Mouse (Mus musculus) urinary bladder, adult 2 months (tissue): ENCODE results near the gene Zmpste24. TPM values are rescaled to one million over a fixed set of nuclear protein-coding genes. Genes with fewer than 3 reads are reported as not detected.
"Not testable (repeated sequence)": the region's sequence is repeated elsewhere in the genome, so short reads cannot be mapped to it uniquely, and the experiment has no call there.

Experiments
- DNase-seq: peaks from one replicate; pipeline ENCODE4 v3.0.0; 2022; ENCODE audit warnings: low spot score
- polyA plus RNA-seq: library from polyadenylated mRNA; depleted of rRNA; stranded (reverse); fragments of >200 nt; gene quantifications from 2 replicates; pipeline ENCODE4 v1.2.3, GENCODE M21; 2012; rRNA removed

Zmpste24 gene
- polyA plus RNA-seq = 26.4 and 31.9 TPM in 2 replicates

DNA sequence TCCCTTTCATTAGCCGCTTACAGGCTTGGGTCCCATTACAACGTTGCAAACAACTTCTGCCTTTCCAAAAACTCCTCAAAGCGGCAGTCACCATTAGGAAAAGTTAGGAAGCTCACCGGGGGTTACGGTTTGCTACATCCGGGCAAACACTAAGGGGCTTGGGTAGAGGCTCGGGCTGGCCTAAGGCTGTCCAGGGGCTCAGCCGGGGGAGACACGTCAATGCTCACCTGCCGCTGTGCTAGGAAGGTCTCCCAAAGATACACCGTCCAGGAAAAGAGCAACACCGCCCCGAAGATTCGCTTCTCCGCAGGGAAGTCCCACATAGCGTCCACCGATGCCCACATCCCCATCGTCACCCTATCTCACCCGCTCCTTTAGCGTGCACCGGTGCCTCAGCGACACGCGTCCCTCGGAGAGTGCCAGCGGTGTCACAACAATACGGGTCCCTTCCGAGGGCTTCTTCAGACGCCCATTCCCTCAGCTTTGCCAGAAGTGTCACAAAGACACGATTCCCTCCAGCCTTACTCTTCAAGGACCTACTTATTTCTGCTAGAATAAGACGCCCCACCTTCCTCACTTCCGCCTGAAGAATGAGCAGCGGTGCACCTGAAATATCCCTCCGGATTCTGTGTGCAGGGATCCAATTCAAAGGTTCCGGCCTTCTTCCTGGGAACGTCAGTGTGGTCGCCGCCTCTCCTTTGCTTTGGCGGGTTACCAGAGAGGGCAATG lies at the start of gene Zmpste24:
TSS of gene Zmpste24 (minus strand) at position 592 of the 729 bp plus-strand sequence.
- DNase-seq = peak; percentile 54

DNA sequence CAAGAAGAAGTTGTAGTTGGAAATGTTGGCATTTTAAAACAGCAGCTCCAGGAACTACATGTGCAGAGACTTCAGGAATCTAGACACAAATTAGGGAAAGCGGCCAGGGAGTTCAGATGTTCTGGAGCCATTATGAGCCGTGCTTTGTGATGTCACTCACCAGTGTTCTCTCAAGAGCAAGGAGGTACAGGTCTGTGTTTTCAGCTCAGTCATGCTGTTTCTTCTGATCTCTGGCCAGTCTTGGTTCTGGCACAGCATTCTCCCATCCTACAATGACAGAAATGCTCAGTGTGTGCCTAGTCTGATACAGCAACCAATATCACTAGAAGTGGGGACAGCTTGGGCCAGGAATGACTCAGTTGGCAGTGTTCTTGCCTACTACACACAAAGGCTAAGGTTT lies 11.1 kb upstream of the Zmpste24 start, which contains the start of gene Tmco2:
TSS of gene Tmco2 (minus strand) at position 101 of the 400 bp plus-strand sequence.
- DNase-seq = no peak

DNA sequence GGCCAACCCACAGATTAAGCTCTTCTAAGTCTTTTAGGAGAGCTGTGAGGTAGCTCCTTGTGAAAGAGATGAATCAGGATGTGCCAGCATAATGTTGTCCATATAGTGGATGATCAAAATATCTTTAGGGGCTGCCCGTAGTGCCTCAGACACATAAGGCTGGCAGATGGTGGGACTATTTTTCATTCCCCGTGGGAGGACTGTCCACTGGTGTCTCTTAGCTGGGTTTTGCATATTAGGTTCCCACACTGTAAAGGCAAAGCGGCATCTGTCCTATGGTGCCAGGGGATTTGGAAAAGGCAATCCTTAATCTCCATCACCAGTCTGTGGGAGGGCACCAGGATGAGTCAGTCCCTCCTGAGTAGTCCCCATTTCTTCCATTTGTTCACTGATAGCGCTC lies 5.3 kb upstream of the Zmpste24 start:
- DNase-seq = no peak

DNA sequence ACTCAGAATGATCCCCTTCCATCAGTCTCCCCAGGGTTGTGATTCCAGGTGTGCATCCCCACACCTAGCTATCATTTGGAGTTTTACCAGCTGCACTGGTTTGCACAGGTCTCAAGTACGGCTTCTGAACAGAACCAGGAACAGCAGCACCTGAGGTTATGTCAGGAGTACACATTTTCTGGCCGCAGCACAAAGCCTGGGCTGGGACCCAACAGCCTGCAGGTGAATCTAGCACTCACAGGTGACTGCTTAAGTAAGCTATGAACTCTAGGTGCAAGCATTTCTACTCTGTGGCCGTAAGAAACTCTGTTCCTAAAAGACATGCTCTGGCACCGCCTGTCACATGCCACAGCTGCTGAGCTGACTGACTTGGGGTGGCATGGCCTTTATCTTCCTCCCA lies 7.8 kb downstream of the Zmpste24 start:
- DNase-seq = no peak

DNA sequence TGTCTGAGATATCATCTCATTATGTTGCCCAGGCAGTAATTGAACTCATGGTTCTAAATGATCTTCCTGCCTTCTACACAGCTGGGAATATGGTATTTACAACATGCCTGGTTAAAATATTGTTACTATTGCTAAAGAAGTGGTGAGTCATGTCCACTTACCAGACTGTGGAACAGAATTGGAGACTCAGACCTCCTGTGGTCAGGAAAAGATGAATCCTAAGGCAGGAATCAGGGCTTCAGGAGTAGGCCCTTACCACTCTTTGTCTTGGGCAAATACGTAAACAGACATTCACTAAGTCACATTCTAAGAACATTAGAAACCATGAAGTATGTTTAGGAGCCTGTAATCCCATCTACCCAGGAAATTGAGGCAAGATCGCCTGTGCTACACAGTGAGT lies 9.3 kb downstream of the Zmpste24 start:
- no peak for DNase-seq

DNA sequence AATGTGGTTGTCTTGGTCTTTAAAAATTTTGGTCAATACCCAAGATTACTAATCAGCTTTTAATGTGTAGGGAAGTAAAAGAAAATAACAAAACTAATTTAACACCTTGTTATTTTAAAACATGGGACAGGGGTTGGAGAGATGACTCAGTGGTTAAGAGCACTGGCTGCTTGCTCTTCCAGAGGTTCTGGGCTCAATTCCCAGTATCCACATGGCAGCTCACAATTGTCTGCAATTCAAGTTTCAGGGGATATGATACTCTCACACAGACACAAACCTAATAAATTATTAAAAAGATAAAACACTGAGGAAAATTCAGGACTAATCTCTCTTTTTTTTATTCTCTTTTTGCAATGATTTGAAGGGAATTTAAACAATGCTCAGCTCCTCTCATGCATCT lies 13.5 kb downstream of the Zmpste24 start:
- no peak for DNase-seq

DNA sequence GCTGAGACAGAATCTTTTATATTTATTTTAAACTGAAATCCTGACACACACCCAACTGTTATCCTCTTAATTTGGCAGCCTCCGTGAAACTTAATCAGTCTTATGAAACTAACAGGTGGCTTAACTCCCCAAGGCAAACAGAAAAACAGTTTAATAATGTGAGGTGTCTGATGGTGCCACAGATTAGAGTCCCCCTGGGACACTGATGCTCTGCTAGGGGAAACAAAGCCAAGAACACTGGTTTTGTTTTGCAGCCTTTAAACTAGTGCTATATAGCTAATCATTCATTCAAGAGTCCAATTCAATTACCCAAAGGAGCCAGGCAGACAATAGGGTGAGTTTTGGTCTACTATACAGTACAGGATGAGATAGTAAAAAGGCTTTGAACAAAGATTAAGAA lies 17.6 kb downstream of the Zmpste24 start:
- no peak for DNase-seq

DNA sequence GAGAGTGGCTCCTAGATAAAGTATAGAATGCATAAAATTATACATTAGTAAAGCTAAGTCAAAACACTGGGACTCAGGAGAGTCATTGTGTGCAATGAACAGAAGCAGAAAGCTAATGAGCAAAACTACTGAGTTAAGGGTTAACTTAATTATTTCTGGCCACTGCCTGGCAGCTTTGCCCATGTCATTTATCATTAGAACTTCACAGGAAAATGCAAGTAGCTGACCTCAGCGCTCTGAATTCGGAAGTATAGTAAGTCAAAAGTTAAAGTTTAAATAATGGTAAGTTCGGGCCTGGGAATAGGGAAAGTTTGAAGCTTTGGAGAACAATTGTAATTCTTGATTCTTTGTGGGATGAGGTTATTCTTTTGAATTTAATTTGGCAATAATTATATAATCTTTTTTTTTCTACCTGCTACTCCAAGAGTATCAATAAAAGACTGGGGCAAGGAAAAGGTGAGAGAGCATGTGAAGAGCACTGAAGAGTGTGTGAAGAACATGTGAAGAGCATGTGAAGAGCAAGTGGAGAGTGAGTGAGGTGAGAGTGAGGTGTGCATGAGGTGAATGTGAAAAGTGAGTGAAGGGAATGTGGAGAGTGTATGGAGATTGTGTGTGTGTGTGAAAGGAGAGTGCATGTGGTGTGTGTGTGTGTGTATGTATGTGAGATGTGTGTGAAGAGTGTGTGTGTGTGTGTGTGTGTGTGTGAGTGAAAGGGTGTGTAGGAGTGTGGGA lies 20.0 kb downstream of the Zmpste24 start:
- DNase-seq = no peak

DNA sequence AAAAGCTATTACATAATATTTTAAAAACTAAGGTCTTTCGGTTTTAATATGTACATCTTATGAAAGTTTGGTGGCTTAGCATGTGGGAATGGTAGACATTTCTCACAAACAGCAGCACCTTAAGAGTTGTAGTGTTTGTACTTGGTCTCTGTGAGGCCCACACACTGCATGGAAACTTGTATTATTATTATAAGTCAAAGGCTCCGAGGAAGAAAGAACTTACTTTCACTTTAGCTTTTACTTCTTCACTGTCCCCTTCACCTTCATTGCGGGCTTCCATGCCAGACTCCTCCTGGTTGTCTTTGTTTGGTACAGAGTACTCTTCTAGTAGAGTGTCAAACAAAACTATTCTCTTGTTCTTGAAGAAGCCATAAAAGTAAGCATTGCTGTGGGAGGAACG lies 23.8 kb downstream of the Zmpste24 start:
- no peak for DNase-seq

DNA sequence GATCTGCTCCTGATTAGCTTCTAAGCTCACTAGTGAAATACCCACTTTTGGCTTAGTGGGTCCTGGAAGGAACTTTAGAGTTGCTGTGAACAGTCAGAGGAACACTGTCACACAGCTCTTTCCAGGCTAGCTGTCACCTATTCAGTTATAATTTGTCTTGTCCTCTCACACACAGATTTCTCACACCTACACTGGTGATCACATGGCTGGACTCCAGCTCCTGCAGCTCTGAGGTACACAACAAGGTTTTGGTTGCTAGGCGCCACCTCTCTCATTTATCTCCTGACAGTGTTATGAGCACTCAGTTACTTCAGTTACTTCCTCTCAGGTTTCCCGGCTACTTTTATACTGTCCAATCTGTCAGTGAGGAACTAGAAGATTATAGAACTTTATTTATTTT lies 32.7 kb downstream of the Zmpste24 start:
- DNase-seq = no peak

DNA sequence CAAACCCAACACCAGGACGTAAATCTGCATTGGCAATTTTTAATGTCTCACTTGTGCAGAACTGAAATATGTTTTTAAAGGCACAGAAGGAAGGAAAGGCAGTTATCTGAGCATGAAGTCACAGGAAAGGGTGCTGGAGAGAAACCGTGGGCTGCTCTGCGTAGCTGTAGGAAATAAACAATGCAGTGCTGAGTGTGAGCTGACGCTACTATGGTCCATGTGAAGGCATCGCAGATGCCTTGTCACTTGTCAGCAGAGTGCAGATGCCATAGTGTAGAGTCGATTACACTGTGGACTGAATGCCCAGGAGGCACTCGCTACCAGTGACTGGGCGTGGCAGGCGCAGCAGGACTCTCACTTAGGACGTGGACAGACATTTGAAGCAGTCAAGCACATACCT lies 38.8 kb downstream of the Zmpste24 start:
- DNase-seq = not testable (repeated sequence)

DNA sequence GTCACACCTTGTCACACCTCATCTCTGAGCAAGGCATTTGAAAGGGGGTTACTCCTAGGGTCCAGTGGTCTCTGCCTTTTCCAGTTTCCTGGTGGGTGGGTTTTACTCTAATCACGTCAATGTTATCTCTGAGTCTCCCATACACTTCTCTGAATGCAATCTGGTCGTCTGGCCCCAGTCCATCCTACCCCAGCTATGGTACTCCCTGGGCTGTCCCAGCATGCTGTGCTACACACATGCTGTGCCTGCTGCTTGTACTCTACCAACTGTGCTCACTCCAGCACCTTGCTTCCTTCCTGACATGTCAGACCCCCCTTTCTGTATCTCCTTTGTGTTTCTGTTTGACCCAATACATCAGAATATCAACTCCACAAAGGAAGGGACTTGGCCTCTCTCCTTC lies 41.0 kb downstream of the Zmpste24 start:
- DNase-seq = no peak

DNA sequence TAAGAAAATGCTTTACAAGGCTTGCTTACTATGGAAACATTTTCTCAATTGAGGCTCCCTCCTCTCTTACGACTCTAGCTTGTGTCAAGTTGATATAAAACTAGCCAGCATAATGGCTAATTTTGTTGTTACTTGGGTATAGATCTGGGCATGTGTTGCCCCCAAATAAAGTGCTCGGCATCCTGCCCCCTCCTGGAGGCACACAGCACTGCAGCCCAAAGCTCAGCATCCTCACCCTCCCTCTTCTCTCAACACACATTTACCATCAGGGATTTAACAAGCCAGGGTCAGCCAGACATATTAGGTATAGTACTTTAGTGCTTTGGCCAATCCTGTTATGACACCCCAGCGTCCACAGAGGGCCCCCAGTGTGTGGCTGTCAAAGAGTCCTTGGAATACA lies 41.7 kb downstream of the Zmpste24 start:
- DNase-seq = no peak

DNA sequence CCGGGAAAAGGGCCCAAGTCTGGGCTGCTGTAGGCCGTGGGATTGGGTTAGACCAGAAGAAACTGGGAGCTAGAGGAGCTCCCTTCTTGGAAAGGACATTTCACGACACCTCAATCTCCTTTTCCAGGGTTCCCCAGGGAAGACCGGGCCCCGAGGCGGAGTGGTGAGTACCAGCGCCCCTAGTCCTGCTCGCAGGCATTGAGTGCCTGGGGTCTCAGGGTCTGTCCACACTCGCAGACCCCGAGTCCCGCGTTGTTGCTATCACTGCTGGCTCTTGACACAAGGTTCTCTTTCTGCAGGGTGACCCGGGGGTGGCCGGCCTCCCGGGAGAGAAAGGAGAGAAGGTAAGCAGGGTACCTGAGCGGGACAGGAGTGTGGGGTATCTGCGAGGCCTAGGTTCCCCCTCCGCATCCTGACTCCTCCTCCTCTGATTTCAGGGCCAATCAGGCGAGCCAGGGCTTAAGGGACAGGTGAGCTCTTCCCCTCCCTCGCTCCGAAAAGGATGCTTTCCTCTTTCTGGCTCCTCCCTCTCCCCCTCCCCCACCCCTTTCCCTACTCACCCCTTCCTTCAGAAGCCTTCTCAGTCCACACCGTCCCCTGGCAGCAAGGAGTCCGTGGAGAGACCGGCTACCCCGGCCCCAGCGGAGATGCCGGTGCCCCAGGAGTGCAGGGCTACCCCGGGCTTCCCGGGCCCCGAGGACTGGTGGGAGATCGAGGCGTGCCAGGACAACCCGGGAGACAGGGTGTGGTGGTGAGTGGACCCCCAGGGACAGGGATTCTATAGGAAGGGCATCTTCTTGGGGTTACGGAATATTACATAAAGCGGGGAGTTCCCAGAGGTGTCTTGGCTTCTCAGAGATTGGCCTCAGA lies 45.4 kb downstream of the Zmpste24 start:
- DNase-seq = no peak

DNA sequence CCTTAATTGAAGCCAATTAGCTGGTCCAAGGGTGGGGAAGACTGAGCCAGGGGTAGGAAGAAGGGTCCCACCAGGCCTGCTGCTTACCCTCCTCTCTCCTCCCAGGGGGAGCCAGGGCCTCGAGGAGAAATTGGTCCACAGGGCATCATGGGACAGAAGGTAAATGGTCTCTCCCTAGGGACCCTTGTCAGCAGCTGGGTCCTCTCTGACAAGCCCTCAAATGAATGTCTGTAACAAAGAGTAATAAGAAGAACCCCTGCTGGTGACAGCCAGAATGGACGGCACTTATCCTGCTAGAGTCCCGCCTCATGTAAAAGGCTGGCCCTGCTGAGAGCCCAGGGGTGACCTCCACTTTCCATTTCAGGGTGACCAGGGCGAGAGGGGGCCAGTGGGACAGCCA lies 46.2 kb downstream of the Zmpste24 start:
- DNase-seq = no peak

DNA sequence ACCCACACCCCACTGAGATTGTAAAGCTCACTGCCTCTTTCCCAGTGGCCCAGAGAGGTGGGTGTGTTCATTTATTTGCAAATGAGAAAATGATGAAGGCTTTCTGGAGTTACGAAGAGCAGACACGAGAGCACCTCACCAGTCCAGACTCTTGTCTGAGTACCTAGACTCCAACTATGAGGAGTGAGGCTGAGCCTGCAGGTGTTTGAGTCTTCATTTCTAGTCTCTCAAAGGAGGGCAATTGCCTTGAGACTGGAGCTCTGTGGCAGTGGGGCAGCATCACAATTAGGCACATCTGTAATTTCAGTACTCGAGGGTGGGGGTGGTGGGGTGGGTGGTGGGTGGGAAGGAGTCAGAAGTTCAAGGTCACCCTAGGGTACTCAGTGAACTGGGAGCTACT lies 55.1 kb downstream of the Zmpste24 start:
- DNase-seq = no peak

DNA sequence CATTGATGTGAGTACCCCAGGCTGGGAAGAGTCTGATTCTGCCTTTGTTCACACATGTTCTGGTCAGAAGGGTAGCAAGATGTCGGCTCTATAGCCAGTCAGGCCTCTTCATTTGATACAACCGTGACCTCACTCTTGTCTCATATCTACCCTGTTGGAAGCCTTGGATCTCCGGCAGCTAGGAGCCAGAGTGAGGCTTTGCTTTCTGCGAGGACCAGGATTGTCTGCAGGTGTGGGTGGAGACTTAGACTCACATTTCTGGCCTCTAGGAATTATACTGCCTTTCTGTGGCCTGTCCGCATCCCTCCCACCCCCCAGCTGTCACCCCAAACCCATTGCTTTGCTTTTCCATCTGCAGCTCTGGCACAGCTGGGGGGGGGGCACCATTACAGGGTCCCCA lies 55.6 kb downstream of the Zmpste24 start:
- DNase-seq = no peak

DNA sequence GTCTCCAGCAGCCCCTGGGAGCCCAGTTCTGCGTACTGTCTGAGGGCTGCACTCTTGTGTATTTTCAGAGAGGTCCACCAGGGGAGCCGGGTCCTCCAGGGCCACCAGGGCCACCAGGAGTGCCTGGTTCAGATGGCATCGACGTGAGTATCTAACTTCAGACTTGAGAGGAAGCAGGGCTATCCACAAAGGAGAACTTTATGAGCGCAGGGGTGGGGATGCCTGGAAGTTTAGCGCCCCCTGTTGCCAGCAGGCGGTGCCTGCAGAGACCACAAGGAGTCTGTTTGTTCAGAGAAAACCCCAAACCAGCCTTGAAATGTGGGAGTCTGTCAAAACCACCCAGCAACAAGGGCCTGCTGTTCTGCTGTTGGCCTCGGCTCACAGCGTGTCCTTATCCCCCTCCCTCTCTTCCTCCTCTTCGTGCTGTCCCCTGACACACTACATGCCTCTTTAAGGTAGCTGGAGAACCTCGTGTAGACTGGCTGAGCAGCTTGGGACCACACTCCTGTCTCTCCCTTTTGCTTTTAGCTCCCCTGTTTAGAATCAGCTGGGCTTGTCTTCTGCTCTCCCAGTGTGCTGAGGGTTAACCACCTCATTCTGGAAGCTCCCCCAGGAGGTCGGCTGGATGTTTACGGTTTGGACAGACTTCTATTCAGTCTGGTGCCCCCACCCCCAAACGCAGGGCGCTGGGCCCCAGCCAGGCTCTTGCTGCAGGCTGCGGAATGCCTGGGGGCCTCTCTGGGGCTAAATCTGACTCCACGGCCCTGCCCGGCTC lies 57.0 kb downstream of the Zmpste24 start:
- DNase-seq = no peak

DNA sequence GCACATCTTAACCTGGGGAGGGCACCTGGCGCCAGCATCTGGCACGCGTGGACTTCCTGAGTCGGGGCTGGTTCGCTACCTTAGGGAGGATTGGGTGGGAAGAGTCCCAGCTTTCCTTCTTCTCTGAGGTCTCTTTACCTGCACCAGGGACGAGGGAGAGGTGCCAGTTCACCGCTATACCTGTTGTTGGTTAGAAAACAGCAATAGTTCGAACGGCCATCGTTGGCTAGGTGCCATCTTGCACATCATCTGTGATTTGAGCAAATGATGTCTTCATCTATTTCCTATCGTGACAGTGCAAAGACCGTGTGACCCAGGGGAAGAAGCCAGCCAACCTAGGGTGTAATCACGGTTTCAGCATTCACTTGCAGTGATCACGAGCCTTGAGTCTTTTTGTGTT lies 57.7 kb downstream of the Zmpste24 start:
- DNase-seq = no peak

DNA sequence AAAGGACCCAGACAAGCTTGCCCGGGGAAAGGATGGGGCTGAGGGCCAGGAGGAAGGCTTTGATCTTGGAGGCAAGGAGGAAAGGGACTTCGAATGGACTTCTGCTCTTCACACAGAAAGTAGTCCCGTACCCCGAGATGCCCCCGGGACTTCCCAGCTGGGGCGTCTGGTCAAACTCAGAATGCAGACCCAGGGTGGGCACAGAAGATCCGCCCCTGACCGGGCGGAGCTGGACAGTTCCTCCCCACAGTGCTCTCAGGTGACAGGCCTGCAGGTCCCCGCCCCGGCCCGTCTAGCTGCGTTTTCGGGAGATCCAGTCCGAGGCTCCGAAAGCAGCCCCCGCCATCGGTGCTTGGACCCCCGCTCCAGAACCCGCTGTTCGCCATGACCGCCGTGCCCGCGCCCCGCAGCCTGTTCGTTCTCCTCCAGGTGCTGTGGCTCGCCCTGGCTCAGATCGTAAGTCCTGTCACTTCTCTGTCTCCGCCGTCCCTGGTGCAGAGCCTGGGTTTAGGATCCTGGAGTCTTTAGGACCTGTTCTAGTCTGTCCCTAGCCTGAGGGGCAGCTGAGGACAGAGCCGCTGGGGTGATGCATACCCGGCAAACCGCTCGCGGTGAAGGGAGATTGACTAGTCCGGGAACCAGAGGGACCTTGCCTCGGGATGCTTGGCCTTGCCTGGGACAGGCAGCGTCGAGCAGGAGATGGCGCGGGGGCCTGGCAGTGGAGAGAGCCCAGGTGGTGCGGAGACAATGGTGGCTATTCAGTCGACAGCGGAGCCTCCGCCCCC lies 58.5 kb downstream of the Zmpste24 start, which contains the start of gene Col9a2:
TSS of gene Col9a2 (plus strand) at position 55 of the 785 bp plus-strand sequence.
- no peak for DNase-seq

DNA sequence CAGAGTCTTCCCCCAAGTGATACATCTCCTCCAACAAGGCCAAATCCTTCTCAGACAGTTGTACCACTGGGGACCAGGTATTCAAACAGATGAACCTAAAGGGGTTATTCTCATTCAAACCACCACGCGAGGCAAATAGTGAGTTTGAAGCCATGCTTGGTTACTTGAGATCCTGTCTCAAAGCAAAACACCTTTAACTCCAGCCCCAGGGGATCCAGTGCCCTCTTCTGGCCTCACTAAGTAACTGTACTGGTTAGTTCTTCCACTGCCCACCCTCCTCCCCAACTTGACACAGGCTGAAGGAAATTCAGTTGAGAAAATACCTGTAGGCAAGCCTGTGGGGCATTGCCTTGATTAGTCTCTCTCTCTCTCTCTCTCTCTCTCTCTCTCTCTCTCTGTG lies 65.0 kb downstream of the Zmpste24 start:
- no peak for DNase-seq
